Mouse (Mus musculus) left cerebral cortex, postnatal 4 days (tissue): ENCODE measurements around the gene Hoxd9. TPM values are rescaled to one million over a fixed set of nuclear protein-coding genes. Genes with fewer than 3 reads are reported as not detected.

Experiments used
- DNase-seq: peaks from one replicate; pipeline ENCODE4 v3.0.0-alpha.2; 2022
- intact Hi-C: fragments of 180-260 bp; cut with DNase I; formaldehyde crosslinking; loops from one replicate; pipeline ENCODE4 v1.15.1; 2025
- total RNA-seq, 2 experiments: library from RNA; stranded (reverse); gene quantifications; 2 replicates each; pipeline ENCODE4 v1.2.3; 2021

The Hoxd9 gene
- total RNA-seq, 2 experiments from 2014 or later, result not detected

DNA sequence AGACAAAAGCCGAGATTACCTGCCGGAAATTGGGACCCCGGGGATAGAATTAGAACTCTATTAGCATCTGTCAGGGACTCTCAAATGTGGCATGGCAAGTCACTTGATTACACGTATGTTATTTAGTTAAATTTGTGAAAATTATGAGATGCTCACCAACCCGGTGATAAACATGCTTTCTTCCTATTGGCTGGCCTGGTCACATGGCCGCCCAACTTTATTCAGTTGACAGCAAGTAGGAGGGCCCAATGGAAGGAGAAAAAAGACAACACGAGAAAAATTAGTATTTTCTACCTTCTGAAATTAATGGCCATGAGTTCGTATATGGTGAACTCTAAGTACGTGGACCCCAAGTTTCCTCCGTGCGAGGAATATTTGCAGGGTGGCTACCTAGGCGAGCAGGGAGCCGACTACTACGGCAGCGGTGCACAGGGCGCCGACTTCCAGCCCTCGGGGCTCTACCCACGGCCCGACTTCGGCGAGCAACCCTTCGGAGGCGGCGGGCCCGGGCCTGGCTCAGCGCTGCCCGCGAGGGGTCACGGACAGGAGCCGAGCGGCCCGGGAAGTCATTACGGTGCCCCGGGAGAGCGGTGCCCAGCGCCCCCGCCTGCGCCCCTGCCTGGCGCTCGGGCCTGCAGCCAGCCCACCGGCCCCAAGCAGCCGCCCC, 29.6 kb downstream of the Hoxd9 start:
- intact Hi-C loops, result no loop called here
- DNase-seq, result no peak

DNA sequence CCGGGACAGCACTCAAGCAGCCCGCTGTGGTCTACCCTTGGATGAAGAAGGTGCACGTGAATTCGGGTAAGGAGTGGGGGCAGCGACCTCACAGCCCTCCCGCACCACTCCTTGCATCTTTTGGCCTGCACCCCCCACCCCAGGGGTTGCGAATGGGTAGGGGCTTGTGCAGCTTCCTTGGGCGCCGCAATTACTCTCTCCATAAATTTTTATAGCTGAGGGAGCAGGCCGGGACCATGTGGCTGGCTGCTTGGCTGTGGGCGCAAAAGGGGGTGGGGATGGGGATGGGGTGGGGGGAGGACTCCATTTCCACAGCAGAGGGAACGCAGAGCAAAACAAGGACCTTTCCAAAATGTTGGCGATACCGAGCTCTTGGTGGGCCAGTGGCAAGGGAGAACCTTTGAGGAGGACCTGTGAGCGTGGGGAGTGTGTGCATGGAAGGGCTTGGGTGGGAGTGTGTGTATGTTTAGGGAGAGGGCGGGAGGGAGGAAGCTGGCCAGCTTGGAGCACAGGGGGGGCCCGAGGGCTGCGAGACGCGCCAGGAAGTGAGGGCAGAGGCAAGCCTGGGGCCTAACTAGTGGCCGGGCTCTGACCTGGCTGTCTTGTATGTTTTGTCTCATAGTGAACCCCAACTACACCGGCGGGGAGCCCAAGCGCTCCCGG, 30.2 kb downstream of the Hoxd9 start:
- intact Hi-C loops, result no loop called here
- DNase-seq, result no peak

DNA sequence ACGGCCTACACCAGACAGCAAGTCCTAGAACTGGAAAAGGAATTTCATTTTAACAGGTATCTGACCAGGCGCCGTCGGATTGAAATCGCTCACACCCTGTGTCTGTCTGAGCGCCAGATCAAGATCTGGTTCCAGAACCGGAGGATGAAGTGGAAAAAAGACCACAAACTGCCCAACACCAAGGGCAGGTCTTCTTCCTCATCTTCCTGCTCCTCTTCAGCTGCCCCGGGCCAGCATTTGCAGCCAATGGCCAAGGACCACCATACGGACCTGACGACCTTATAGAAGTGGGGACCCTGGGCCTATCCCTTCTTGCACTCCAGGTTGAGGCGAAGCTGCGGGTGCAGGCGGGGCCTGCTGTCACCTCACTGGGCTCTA, 30.8 kb downstream of the Hoxd9 start:
- intact Hi-C loops, result no loop called here
- no peak for DNase-seq

DNA sequence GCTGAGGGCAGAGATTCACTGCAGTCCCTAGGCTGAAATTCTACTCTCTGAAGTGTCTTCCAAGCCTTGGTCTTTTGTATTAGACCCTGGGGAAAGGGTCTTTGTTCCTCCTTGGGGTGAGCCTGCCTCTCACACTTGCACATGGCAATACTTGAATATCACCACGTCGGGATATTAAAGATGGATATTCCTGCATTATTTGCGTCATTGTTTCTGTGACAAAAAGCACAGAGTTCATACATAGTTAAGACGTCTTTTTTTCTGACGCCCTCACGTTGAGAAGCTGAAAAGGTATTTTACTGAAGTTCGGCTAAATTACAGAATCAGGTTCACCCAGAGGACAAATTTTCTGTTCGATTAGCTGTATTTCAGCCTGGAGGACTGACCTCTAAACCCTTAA, 32.8 kb downstream of the Hoxd9 start:
- intact Hi-C loops, result no loop called here
- DNase-seq, result no peak

DNA sequence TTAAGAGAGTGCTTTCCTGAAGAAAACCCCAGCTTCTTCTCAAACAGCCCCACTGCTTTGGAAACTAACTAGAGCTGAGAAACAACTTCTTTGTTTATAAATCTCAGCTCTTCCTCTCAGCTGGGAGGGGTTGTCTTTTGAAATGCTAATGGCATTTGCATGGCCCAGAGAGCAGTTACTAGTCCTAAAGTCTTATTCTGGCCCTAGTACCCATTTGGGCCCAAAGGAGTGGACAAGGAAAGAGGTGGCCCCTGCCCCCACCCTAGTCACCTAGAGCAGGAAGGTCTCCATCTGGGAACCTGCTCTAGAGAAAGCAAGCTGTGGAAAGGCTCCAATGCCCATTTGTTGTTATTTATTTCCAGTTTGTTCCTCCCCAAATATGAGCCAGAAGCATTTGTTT, 33.5 kb downstream of the Hoxd9 start:
- intact Hi-C loops, result no loop called here

DNA sequence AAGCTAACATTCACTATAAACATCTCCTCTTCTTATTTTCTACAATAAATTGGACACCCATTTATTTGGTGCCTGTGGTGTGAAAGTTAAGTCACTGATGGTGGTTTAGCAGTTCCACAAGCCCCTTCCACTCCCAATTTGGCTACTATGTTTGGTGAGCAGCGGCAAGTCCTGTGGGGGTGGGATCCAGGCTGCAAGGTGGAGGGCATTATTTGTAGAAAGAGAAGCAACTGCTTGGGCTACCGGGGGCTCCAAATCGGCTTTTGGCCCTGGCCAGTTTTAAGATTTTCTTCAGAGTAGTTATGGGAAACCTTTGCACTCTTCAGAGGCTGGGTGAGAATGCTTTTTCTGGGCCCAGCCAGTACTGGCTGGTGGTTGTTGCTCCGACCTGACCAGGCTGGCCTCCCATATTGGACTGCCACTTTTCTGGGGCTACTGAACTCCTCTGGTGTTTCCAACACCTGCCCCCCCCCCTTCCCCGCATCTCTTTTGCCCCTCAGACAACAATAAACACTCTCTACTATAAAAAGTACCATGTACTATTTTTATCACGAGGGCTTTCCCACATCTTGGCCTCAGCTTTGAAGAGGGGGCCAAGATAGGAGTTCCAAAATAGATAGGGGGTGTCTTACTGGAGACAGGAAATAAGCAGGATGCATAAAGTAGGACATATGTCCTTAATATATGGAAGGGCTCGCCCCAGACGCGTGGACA, 34.4 kb downstream of the Hoxd9 start:
- DNase-seq, result no peak
- intact Hi-C loops, result no loop called here

More for the DNA sequence above, 33.5 kb downstream of the Hoxd9 start:
- DNase-seq, result no peak

DNA sequence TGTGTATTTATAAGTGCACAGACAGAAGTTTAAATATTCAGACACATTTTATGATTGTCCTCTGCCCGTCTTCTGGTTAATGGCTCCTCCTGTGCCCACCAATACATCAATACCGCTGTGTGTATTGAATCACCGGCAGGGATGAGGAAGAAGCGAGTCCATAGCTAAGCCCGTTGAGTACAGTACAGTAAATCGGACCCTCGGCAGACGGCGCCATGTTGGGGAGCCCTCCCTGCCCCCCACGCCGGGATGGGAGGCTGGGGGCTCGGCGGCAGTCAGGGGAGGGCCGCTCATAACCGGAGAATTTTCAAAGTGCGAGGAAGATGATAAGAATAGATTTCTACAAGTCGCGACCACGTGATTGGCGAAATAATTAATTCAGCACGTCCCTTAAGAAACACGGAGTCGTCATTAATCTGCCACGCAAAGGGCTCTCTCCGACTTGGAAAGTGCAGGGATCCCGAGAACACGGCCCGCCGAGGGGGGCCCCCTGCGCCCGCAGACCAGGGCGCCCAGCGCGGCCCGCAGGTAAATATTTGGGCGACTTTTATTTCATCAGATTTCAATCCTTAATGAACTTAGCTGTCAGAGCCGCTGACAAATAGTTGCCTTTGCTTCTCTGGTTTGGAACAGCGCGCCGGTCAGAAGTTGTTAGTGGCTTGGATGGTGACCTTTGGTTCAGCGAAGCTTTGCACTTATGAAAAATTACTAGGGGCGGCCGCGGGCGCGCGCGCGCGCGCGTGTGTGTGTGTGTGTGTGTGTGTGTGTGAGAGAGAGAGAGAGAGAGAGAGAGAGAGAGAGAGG, 35.2 kb downstream of the Hoxd9 start:
- intact Hi-C loops, result no loop called here
- DNase-seq, result no peak

DNA sequence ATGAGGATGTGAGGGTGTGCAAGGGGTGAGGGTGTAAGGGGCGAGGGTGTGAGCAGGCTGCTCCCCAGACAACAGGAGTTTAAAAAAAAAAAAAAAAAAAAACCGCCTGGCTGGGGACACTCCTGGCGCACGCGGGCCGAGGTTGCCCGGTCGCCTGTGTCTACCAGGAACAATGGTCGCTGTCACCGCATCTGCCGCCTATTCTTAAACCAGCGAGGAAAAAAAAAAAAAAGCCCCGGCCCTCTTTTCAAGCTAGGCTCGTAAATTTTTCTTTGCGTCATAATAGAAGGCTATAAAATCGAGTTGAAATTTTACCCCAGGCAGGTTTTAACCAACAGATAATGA, 35.8 kb downstream of the Hoxd9 start:
- DNase-seq, result no peak
- intact Hi-C loops, result no loop called here

DNA sequence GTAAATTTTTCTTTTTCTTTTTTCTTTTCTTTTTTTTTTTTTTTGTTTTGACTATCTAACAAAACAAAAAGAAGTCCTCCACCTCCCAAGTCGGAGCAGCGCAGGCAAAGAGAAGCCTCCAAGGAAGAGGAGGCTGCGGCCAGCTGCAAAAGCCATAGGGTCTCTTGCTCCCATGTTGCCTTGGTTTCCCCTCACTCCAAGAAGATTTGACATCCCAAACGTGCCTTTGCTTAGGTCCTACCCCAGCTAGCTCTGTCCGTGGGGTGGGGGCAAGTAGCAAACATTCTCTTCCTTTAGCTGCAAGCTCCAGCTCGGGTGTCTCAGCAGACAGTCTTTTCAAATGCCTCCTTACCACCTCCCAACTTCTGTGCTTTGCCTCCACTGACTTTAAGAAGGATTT, 36.2 kb downstream of the Hoxd9 start:
- intact Hi-C loops, result no loop called here
- no peak for DNase-seq

DNA sequence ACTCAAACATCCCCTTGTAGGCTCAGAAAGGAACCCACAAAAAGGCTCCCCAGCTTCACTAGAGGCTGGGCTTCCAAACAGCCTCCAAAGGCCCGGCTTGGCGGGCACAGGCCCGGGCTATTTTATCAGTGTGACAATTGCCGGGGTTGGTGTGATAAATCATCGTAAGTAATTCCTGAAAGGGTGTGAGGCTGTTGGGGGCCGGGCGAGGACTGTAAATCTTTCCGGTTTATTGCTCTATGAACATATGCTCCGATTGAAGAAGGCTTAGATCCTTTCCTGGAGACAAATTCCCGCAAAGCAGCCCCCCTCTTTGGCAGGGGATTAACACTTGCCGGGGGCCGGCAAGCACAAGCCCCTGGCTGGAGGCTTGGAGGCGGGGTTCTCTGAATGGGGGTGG, 36.9 kb downstream of the Hoxd9 start:
- DNase-seq, result no peak

DNA sequence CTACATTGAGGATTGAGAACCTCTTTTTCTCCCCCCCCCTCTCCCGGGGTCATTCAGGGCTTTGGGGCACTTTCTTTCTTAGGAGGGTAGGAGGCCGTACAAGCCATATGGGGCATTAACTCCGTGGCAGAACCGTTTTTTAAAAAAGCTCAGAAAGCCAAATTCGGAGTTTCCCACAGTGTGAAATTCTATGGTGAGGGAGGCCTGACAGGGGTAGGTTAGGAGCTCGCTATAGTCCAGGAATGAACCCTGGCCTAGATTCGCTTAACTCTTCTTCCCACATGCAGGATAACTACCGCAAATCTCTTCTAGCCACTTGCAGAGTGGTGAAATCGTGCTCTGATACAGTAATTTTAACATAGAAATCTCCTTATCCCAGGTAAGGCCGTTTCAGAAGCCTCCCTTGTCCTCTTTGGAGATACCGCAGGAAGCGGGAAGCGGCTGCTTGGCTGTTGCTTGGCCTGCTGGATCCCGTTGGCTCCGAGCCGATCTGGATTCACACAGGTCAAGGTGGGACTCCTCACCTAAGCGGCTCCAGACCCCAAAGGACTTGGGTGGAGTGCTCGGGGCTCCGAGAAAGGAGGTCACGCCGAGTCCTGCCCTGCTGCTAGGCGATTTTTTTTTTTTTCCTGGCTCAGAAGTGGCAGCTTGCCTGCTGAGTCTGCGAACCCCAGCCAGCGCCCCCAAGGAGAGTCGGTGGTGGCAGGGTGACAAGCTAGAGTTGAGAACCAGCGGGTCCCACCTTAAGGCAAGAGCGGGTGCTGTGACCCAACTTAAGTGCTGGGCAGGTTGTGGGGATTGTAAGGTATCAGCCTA, 37.7 kb downstream of the Hoxd9 start:
- DNase-seq, result no peak
- intact Hi-C loops, result no loop called here

More for the DNA sequence above, 36.9 kb downstream of the Hoxd9 start:
- intact Hi-C loops, result no loop called here

DNA sequence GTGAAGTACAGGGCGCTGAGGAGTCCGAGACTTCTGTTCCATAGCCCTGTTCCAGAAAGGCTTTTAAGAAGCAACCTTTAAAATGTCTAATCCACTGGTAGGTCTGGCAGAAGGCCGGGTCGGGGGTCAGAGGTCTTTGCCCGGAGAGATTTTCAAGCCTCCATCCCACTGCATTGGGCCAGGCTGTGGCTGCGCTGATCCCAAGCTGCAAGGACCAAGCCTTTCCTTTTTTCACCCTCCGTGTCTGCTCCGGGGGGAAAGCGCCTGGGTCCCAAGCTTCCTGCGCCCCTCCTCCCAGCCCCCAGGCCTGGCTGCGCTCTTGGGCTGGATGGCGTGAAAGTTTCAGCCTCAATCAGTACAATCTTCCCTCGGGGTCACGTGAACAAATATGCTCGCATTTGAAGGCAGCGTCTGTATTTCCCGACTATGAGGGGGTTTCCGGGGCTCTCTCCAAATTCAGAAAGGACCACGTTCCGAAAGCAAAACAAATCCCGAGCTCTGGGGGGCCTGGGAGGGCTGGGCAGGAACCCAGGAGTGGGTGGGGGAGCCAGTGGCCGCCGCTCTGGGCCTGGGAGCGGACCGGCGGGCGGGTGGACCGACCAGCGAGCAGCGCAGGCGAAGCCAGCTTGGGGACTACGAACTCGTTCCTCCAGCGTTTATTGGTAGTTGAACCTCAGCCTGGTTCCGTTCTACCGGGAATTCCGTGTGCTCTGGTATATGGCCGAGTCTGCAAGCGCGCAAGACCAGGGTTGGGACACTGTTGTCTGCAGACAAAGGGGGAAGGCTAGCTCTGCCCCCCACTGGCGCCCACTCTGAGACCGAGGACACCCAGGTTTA, 38.5 kb downstream of the Hoxd9 start:
- no peak for DNase-seq
- intact Hi-C loops, result no loop called here

DNA sequence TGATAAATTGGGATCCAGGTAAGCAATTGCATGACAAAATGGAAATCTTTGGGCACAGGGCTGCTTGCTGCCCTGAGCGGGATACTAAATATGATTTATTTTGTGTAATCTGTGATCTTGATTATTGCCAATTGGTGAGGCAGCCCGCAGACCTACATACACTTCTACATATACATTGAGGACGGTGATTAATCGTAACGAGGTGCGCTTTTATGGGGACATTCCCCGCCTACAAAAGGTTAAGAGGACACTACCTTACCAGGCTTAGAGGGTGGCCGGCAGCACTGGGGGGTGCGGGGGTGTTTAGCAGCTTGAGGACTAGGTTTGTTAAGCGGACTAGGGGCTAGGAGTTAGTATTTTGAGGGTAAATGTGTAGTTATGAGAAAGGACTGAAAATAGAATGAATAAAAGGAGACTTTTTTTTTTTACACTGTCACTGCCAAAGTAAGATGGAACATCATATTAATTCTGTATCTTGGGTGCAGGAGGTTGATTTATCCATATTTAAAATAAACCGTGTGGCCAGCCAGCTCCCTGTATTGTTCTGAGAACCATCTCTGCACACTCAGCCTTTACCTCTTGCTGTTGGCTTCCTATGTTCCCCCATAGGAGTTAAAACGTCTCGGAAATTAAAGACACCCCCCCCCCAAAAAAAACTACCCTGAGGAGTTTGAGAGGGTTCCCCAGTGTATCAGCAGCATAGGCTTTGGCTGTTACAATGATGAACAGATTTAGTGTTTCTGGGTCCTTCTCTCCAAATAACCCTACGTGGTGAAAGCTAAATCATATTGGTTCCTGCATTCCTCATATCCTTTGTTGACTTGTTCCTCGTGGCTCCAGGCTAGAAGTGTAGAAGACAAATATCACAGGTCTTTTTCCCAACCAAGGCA, 39.4 kb downstream of the Hoxd9 start:
- intact Hi-C loops, result no loop called here
- DNase-seq, result no peak

DNA sequence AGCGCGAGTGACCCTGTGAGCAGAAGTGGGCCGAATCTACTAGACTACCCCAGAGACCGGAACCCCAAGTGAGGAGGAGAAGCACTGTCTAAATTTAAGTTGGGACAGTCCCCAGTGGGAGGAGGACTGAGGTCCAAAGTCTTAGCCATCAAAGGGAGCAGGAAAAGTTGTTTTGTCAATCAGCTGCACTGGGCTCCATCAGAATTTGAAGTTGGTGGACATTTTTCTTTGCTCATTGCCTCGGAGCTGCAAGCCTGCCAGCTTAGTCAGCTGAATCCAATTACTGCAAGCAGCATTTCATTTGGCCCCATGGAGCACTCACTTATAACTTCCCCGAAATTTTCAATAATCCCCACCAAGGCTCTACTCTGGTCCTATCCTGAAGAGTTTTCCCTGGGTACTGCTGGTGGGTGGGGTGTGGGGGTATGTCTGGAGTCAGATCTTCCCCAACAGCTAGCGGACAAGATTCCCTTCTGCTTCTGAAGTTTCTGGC, 40.1 kb downstream of the Hoxd9 start:
- no peak for DNase-seq
- intact Hi-C loops, result no loop called here

DNA sequence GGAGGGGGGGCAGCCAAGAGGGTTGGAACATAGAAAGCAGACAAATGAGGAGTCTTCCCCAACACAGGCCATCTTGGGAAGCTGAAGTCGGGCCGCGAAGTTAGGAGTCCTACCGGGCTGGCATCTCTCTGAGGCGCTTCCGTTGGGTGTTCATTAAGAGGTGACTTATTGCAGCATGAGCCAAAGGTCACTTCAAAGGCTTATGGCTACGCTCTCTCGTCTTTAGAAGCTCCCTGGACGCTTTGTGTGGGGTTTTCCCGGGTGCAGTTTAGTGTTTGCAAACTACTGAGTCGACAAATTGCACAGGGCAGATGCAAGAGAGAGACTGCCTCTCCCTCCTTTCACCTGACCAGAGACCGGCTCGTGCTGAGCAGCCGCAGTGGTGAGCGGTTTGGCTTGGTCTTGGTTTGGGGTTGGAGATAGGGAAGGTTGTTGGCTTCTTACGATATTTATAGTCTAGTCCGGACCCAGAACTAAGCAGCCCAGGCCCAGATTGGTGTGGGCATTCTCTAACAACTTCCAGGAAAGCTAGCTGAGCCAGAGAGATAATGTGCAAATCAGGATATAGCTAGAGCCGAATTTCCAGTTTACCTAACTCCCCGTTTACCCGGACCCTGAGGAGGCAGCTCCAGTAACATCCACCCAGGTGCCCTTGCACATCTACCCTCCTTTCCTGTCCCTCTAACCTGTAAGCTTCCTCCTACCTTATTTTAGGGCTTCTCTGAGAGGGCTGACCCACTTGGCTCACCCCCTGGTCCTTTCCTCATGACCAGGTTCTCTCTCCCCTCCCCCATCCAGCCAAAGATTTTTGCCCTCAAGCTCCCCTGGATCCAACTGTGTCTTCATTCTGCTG, 41.3 kb downstream of the Hoxd9 start:
- DNase-seq, result no peak
- intact Hi-C loops, result no loop called here

DNA sequence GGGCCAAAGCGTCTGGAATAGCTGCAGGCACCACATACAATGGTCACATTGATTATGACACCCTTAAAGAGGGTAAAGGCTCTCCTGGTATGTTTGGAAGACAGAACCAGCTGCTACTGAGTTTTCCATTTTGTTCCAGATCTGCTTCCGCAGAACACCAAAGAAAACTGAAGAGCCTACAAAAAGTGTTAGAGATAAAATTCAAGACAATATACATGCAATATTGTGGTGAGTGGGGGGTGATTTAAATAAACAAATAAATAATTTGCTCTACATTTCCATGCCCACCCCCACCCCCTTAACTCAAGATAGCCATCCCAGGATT, 41.9 kb downstream of the Hoxd9 start:
- intact Hi-C loops, result no loop called here
- no peak for DNase-seq

DNA sequence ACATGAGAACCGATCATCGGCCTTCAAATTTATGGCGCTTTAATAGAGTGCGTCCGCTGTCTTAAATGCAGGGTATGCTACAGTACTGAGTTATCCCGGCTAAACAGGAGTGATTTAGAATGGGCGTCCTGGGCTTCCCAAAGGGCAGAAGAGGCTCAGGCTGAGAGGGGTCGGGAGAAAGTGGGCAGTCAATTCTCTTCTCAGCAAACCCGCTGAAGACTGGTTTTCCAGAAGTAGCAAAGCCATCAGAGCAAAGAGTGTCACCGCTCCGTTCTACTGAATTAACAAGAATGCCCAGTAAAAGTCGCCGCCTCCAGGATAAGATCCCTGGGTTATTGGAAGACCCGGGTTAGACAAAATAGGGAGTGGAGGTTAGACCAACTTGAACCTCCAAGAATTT, 42.3 kb downstream of the Hoxd9 start:
- DNase-seq, result no peak
- intact Hi-C loops, result no loop called here
